Mouse (Mus musculus): ENCODE results near the gene Wipi1.

DNA sequence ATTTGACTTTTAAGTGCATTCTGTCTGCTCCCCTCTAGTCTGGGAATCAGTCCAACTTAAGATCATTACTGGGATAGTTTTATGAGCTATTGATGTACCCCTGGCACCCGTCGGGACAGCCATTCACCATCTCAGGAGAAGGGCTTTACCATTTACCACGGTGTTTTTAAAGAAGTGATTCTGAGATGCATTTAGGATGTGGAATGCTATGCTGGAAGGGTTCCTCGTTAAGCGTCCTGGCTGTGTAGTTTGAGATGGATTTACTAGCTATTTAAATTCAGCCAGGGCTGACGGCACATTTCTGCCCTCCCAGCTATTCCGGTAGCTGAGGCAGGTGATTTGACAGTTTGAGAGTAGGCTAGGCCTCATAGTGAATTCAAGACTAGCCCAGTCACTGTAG is 67.3 kb downstream of the Wipi1 start:
- TF ChIP-seq CTCF (IDR thresholded peaks at IDR 0.05; ENCODE audit: low read depth) (no peak), EP300 (IDR thresholded peaks at IDR 0.05; ENCODE audit: low read depth) (no peak)
